Mouse (Mus musculus): ENCODE data around the gene Rftn1. TPM values are rescaled to one million over a fixed set of nuclear protein-coding genes. Genes with fewer than 3 reads are reported as not detected.
A peak's percentile ranks its signal among the peaks of the same experiment; 100 is the strongest.

The Rftn1 gene
- polyA plus RNA-seq, 1 experiment from 2014 or later: 37.8 TPM

GRCm38 (mm10) chr17:50054586-50054985, 135.9 kb downstream of the Rftn1 start:
- H3K36me3 ChIP-seq (ENCODE audit: control insufficient read depth, insufficient read depth): peaks cover 5% of the 10 kb centered on the region
- no peaks in the 10 kb centered on the region for H3K27me3 ChIP-seq (ENCODE audit: control insufficient read depth, insufficient read depth, low read length)
- no peaks in the 10 kb centered on the region for H3K9me3 ChIP-seq (replicated peaks; ENCODE audit: control insufficient read depth, low read length)
- no peak overlapping the region for H3K4me2 ChIP-seq (ENCODE audit: low read depth, low read length)
- 88% methylated on average over 7 of the region's 7 CpGs for WGBS
- H3K4me1 ChIP-seq (ENCODE audit: control insufficient read depth, insufficient read depth, low read length): peaks cover 15% of the 10 kb centered on the region
- no peak overlapping the region for H3K9ac ChIP-seq (ENCODE audit: low read length)
- H3K4me3 ChIP-seq (ENCODE audit: low read length): no peak overlapping the region
- no peak for ATAC-seq (replicated peaks; ENCODE audit: extremely low read depth, insufficient read depth, low FRiP score)
- H3K27ac ChIP-seq (ENCODE audit: low read length): no peak overlapping the region

- H3K36me3 ChIP-seq (ENCODE audit: control insufficient read depth, insufficient read depth): peaks cover 5% of the 10 kb centered on the region
- H3K27ac ChIP-seq (ENCODE audit: low read length): no peak overlapping the region
- no peak overlapping the region for H3K9ac ChIP-seq (ENCODE audit: low read length)
- no peak overlapping the region for H3K4me3 ChIP-seq (ENCODE audit: low read length)
- no peaks in the 10 kb centered on the region for H3K9me3 ChIP-seq (replicated peaks; ENCODE audit: control insufficient read depth, low read length)
- no peak overlapping the region for H3K4me2 ChIP-seq (ENCODE audit: low read depth, low read length)
- 88% methylated on average over 1 of the region's 1 CpGs for WGBS
- H3K27me3 ChIP-seq (ENCODE audit: control insufficient read depth, insufficient read depth, low read length): no peaks in the 10 kb centered on the region
- no peak for ATAC-seq (replicated peaks; ENCODE audit: extremely low read depth, insufficient read depth, low FRiP score)
- H3K4me1 ChIP-seq (ENCODE audit: control insufficient read depth, insufficient read depth, low read length): peaks cover 12% of the 10 kb centered on the region
Observed at GRCm38 (mm10) chr17:50053961-50054360, 136.5 kb downstream of the Rftn1 start.

- Histone ChIP-seq H3K27me3 (ENCODE audit: control insufficient read depth, insufficient read depth, low read length) (no peaks in the 10 kb centered on the region), H3K4me3 (ENCODE audit: low read length) (no peak overlapping the region), H3K9me3 (replicated peaks; ENCODE audit: control insufficient read depth, low read length) (no peaks in the 10 kb centered on the region), H3K9ac (ENCODE audit: low read length) (no peak overlapping the region), H3K36me3 (ENCODE audit: control insufficient read depth, insufficient read depth) (peaks cover 5% of the 10 kb centered on the region), H3K27ac (ENCODE audit: low read length) (no peak overlapping the region), H3K4me2 (ENCODE audit: low read depth, low read length) (no peak overlapping the region), H3K4me1 (ENCODE audit: control insufficient read depth, insufficient read depth, low read length) (peaks cover 21% of the 10 kb centered on the region)
- 18% methylated on average over 7 of the region's 7 CpGs for WGBS
- ATAC-seq (replicated peaks; ENCODE audit: extremely low read depth, insufficient read depth, low FRiP score): no peak
Observed at GRCm38 (mm10) chr17:50052741-50053468, 137.6 kb downstream of the Rftn1 start.

- H3K36me3 ChIP-seq (ENCODE audit: control insufficient read depth, insufficient read depth): peaks cover 19% of the 10 kb centered on the region
- H3K4me1 ChIP-seq (ENCODE audit: control insufficient read depth, insufficient read depth, low read length): peaks cover 27% of the 10 kb centered on the region
- H3K27me3 ChIP-seq (ENCODE audit: control insufficient read depth, insufficient read depth, low read length): no peaks in the 10 kb centered on the region
- H3K27ac ChIP-seq (ENCODE audit: low read length): no peak overlapping the region
- no peaks in the 10 kb centered on the region for H3K9me3 ChIP-seq (replicated peaks; ENCODE audit: control insufficient read depth, low read length)
- H3K4me2 ChIP-seq (ENCODE audit: low read depth, low read length): no peak overlapping the region
- no peak for ATAC-seq (replicated peaks; ENCODE audit: extremely low read depth, insufficient read depth, low FRiP score)
- no peak overlapping the region for H3K4me3 ChIP-seq (ENCODE audit: low read length)
- no peak overlapping the region for H3K9ac ChIP-seq (ENCODE audit: low read length)
- WGBS: 85% methylated on average over 9 of the region's 9 CpGs
Observed at GRCm38 (mm10) chr17:50050456-50050855, 140.0 kb downstream of the Rftn1 start.

GRCm38 (mm10) chr17:50048209-50048608, 142.3 kb downstream of the Rftn1 start:
- Histone ChIP-seq H3K27me3 (ENCODE audit: control insufficient read depth, insufficient read depth, low read length) (no peaks in the 10 kb centered on the region), H3K4me1 (ENCODE audit: control insufficient read depth, insufficient read depth, low read length) (peaks cover 25% of the 10 kb centered on the region), H3K36me3 (ENCODE audit: control insufficient read depth, insufficient read depth) (peaks cover 13% of the 10 kb centered on the region), H3K9ac (ENCODE audit: low read length) (no peak overlapping the region), H3K4me3 (ENCODE audit: low read length) (no peak overlapping the region), H3K27ac (ENCODE audit: low read length) (peak overlapping the region; percentile 66), H3K9me3 (replicated peaks; ENCODE audit: control insufficient read depth, low read length) (no peaks in the 10 kb centered on the region), H3K4me2 (ENCODE audit: low read depth, low read length) (no peak overlapping the region)
- 38% methylated on average over 9 of the region's 9 CpGs for WGBS
- ATAC-seq (replicated peaks; ENCODE audit: extremely low read depth, insufficient read depth, low FRiP score): no peak

GRCm38 (mm10) chr17:50047182-50047581, 143.3 kb downstream of the Rftn1 start:
- H3K4me3 ChIP-seq (ENCODE audit: low read length): no peak overlapping the region
- H3K4me2 ChIP-seq (ENCODE audit: low read depth, low read length): no peak overlapping the region
- ATAC-seq (replicated peaks; ENCODE audit: extremely low read depth, insufficient read depth, low FRiP score): no peak
- no peak overlapping the region for H3K9ac ChIP-seq (ENCODE audit: low read length)
- no peak overlapping the region for H3K27ac ChIP-seq (ENCODE audit: low read length)
- H3K4me1 ChIP-seq (ENCODE audit: control insufficient read depth, insufficient read depth, low read length): peaks cover 17% of the 10 kb centered on the region
- H3K36me3 ChIP-seq (ENCODE audit: control insufficient read depth, insufficient read depth): peaks cover 13% of the 10 kb centered on the region
- H3K9me3 ChIP-seq (replicated peaks; ENCODE audit: control insufficient read depth, low read length): no peaks in the 10 kb centered on the region
- no peaks in the 10 kb centered on the region for H3K27me3 ChIP-seq (ENCODE audit: control insufficient read depth, insufficient read depth, low read length)
- 91% methylated on average over 12 of the region's 12 CpGs for WGBS

GRCm38 (mm10) chr17:50040727-50041410, 149.6 kb downstream of the Rftn1 start:
- ATAC-seq (replicated peaks; ENCODE audit: extremely low read depth, insufficient read depth, low FRiP score): no peak
- WGBS: 81% methylated on average over 3 of the region's 3 CpGs

GRCm38 (mm10) chr17:50037882-50038665, 152.4 kb downstream of the Rftn1 start:
- peaks cover 15% of the 10 kb centered on the region for H3K4me1 ChIP-seq (ENCODE audit: control insufficient read depth, insufficient read depth, low read length)
- 0 out of 2 replicates have a peak, but pooled peaks have one; percentile 61 for ATAC-seq (replicated peaks; ENCODE audit: extremely low read depth, insufficient read depth, low FRiP score)
- H3K27me3 ChIP-seq (ENCODE audit: control insufficient read depth, insufficient read depth, low read length): no peaks in the 10 kb centered on the region
- no peak overlapping the region for H3K4me3 ChIP-seq (ENCODE audit: low read length)
- H3K27ac ChIP-seq (ENCODE audit: low read length): no peak overlapping the region
- no peak overlapping the region for H3K9ac ChIP-seq (ENCODE audit: low read length)
- peaks cover 18% of the 10 kb centered on the region for H3K36me3 ChIP-seq (ENCODE audit: control insufficient read depth, insufficient read depth)
- whole genome bisulfite sequencing: 34% methylated on average over 10 of the region's 10 CpGs
- no peaks in the 10 kb centered on the region for H3K9me3 ChIP-seq (replicated peaks; ENCODE audit: control insufficient read depth, low read length)
- H3K4me2 ChIP-seq (ENCODE audit: low read depth, low read length): 0 out of 2 replicates have a peak overlapping the region, but pooled peaks have one; percentile 11

More at GRCm38 (mm10) chr17:50040727-50041410, 149.6 kb downstream of the Rftn1 start:
- H3K27me3 ChIP-seq (ENCODE audit: control insufficient read depth, insufficient read depth, low read length): no peaks in the 10 kb centered on the region
- H3K4me2 ChIP-seq (ENCODE audit: low read depth, low read length): no peak overlapping the region
- H3K27ac ChIP-seq (ENCODE audit: low read length): no peak overlapping the region
- H3K36me3 ChIP-seq (ENCODE audit: control insufficient read depth, insufficient read depth): peaks cover 12% of the 10 kb centered on the region; the same call in 1 of the 2 replicates
- H3K9me3 ChIP-seq (replicated peaks; ENCODE audit: control insufficient read depth, low read length): no peaks in the 10 kb centered on the region
- H3K4me1 ChIP-seq (ENCODE audit: control insufficient read depth, insufficient read depth, low read length): peaks cover 15% of the 10 kb centered on the region
- H3K9ac ChIP-seq (ENCODE audit: low read length): no peak overlapping the region
- H3K4me3 ChIP-seq (ENCODE audit: low read length): no peak overlapping the region
